Mouse (Mus musculus) spleen, postnatal 10 days (tissue): Measurements from ENCODE around the gene Adamts15.

ENCODE experiments used
- DNase-seq, 2 experiments: peaks; one replicate each; pipeline ENCODE4 v3.0.0; 2021 to 2022; ENCODE audit warnings: low spot score in 2 of 2

Adamts15 gene

DNA sequence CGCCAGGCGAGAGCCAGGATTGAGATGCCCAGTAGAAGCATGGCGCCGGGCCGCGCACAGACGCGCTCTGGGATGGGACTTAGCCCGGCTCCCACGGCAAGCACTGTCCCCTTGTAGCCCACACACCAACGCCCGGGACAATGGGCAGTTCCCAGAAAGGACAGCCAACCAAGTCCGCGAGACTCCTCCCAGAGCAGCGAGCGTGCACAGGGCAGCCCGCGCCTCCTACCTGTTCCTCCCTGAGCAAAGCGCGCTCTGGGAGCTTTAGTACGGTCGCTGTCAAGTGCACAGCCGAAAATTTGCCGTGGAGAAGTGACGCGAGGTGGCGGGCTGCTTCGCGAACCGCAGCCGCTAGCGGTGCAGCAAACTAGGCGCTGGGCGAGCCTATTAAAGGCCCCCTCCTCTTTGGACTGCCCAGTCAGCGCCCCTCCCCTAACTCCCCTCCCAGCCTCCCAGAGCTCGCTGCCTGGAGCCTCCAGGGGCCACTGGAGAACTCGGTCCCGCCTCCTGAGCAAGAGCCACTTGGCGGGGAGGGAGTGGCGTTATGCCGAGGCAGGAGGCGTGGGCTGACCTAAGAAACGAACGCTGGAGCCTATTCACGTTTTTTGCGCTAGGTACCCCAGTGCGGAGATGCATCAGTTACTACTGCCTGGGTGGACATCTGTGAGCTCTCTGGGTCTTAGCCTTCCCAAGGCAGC, at the start of gene Adamts15:
Adamts15 (minus strand) TSS at position 256 of the 698 bp plus-strand sequence.
- no peak for DNase-seq

- no peak for DNase-seq
Measured at GRCm38 (mm10) chr9:30971967-30972366, 49.7 kb upstream of the Adamts15 start.

DNA sequence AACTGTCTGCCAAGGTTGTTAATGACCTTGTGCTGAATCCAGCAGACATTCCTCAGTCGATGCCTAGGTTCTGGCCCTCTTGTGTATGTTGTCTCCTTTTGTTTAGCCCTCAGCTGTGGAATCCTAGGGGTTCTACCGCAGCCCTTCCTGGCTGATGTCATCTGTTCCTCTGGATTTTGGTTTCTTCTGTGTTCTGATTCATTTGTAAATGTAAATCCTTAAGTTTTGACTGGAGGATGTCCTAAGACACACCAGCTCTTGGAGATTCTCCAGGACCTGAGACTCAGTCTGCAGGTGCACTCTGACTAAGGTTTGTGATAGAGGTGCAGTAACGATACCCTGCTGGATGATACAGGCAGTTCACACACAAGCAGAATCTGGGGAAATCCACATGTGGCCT, 47.7 kb upstream of the Adamts15 start:
- no peak for DNase-seq

DNA sequence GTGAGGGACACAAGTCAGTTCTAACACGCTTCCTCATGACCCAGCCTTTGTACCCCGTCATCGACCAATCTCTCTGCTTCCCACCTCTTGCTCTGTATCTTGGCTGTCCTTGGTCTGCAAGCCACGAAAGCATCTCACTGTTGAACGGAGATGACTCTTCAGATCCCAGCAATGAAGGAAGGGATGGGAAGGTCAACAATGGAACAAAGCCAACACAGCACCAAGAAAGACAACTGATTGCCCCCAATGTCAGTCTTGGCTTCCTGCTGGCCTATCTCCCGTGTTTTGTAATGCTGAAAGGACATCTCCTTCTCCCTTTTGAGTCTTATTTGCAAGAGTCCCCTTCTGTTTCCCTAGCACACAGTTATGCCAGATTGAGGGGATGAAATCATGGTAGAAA, 45.9 kb upstream of the Adamts15 start:
- no peak for DNase-seq

GRCm38 (mm10) chr9:30966881-30967280, 44.6 kb upstream of the Adamts15 start:
- DNase-seq = no peak

GRCm38 (mm10) chr9:30964685-30965084, 42.4 kb upstream of the Adamts15 start:
- no peak for DNase-seq

DNA sequence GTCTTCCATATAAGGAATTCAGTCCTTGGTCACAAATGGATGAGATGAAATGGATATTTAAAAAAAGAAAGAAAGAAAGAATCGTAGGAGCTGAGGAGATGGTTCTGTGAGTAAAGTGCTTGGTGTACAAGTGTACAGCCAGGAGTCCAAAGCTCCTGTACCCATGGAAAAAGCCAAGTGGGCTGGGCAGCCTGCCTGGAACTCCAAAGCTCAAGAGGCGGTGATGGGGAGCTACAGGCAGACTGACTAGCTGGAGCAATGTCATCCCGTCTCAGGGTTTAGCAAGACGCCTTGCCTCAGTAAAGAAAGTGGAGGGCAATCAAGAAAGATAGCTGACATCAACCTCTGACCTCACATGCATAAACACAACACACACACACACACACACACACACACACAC, 41.5 kb upstream of the Adamts15 start:
- DNase-seq = no peak

- no peak for DNase-seq
Measured at GRCm38 (mm10) chr9:30955246-30955645, 33.0 kb upstream of the Adamts15 start.

GRCm38 (mm10) chr9:30953287-30953686, 31.0 kb upstream of the Adamts15 start:
- no peak for DNase-seq

DNA sequence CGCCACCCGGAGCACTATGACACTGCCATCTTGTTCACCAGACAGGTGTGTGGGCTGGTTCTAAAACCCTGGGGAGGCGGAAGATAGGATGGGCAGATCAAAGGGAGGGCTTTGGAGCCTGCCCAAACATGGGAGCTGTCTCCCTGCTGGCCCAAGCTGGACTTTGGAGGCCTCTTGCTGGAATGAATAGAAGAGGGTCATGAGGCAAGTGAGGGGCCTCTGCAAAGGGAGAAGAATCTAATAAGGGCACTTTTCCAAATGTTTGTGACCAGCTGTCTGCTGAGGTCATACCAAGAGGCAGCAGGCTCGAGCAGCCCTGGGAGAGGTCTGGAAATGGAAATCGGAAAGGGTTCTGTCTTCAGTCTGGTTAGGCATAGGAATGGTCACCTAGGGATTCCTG, 29.2 kb upstream of the Adamts15 start:
- DNase-seq = no peak

DNA sequence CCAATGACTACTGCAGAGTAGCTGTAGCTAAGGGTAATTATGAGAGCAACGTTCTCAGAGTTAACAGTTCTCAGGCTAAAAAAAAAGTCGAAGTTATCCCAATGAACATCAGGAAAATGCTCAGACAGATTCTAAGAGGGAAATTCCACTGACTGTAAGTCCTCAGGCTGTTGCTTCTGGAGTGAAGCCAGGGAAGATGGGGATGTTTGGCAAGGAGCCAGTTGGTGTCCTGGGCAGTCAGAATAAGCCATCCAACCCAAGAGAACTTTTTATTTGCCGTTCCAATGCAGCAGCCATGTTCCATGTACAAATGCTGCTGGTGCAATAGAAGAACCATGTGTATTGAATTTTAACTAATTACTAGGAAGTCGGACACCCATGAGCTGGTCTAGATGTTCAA, 28.3 kb upstream of the Adamts15 start:
- no peak for DNase-seq

DNA sequence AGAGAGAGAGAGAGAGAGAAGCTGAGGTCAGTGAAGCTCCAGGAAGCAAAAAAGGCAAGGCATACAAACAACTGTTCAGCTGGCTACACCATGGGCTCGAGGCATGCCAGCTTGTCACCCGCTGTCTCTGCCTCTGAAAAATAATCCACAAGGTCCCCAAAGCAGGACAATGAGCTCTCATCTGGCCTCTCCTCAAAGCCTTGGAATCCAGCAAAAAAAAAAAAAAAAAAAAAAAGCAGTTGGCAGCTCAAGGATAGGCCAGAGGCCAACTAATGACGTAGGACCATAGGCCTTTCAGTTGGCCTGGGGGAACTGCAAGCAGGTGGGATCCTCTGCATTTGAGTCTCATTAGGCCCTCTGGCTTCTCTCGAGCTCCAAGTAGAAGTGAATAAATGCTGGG, 27.7 kb upstream of the Adamts15 start:
- no peak for DNase-seq

DNA sequence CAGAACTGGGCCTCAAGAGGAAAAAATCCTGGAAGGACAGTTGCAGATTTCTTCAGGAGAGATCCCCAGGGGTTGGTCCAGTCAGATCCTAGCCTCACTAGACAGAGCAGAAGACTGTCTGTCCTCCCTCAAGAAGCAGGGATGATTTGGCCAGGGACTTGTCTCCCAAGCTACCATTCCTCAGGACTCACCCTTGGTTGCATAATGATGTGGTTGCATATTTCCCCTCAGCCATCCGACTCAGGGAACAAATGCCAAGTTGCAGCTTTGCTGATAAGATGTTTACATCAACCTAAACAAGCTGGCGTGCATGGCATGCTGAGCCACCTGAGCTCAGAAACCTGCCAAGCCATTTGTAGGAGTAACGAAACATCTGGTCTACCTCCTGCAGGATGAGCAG, 27.2 kb upstream of the Adamts15 start:
- DNase-seq = no peak

DNA sequence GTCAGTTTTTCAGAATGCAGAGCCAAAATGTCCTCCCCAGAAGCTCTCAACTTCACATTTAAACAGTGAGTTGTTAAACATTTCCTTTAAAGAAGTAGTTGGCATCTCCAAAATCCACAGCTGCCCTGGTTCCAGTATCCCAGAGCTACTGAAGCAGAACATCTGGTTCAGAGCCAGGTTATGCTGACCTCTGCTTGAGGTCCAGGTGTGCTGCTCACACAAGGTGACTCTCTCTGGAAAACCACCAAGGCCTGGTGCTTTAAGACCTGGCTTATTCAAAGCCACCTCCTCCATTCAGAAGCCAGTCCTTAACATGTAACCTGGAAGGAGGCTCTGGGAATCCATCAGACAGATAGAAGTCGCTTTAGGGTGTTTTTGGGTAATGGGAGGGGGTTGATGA, 23.0 kb upstream of the Adamts15 start:
- DNase-seq = no peak

DNA sequence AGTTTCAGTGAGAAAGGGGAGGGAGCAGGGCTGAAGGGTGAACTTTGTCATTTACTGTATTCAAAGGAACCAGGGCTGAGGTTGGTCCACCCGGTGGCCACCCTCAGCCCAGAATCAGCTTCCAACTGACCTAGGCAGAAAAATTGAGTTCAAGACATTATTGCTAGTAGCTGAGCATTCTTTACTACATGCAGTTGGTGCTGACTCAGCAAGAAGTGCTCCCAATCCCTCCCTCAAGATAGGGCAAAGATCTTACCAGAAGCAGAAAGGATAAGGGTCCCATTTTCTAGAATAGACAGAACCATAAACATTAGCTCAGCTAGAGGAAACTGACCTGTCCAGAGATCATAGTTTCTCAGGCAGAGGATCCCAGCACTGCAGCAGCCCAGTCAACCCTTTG, 22.0 kb upstream of the Adamts15 start:
- DNase-seq = no peak

DNA sequence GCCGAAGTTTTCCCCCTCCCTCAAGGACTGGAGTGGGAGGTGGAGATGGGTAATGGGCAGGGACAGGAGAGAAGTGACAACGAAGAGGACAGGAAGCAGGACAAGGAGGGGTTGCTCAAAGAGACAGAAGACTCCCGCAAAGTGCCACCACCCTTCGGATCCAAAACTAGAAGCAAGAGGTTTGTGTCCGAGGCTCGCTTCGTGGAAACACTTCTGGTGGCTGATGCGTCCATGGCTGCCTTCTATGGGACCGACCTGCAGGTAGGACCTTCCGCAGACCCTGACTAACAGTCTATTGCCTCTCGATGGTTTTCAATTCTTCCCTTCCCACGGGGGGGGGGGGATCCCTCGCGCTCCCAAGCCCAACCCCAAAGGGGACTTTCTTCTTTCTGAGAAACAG, 21.1 kb upstream of the Adamts15 start:
- DNase-seq = no peak

DNA sequence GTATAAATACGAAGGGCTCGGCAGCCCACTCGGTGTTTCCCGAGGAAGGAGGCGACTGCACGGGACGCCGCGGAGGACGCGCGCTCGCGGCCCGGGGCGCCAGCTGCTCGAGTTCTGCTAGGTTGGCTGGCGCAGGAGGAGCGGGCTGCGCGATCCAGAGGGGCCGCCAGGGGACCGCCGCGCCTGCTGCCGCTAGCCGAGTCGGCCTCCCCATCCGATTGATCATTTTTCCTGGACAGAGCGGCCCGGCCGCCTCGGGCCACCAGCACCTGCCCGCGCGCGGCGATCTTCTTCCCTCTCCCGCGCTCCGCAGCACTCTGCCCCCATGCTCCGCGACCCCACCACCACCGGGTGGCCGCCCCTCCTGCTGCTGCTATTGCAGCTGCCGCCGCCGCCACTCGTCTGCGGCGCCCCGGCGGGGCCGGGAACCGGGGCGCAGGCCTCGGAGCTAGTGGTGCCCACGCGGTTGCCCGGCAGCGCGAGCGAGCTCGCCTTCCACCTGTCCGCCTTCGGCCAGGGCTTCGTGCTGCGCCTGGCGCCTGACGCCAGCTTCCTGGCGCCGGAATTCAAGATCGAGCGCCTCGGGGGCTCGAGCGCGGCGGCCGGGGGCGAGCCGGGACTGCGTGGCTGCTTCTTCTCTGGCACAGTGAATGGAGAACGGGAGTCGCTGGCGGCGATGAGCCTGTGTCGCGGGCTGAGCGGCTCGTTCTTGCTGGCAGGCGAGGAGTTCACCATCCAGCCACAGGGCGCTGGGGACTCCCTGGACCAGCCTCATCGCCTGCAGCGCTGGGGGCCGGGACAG, 20.5 kb upstream of the Adamts15 start, which contains the start of gene Adamts8:
Adamts8 (plus strand) TSS at position 51 of the 802 bp plus-strand sequence.
- DNase-seq = no peak

DNA sequence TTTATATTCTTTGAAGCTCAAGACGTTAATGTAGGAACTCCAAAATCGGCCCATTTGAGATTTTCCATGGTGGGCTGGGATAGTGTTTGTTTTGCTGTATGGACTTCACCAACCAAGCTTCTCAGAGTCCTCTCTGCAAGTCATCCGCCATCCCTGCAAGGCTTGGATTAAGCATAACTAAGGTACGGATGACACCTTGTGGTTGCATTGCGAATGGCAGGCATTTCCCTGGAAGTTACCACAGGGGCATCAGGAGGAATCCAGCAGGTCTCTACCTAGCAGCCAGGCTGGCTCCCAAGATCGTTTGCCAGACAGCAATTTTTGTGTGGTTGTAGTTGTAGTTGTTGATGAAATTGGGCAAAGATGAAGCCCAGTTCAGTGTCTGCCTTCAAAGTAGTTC, 18.1 kb upstream of the Adamts15 start:
- peak; percentile 36 to 67 for DNase-seq

DNA sequence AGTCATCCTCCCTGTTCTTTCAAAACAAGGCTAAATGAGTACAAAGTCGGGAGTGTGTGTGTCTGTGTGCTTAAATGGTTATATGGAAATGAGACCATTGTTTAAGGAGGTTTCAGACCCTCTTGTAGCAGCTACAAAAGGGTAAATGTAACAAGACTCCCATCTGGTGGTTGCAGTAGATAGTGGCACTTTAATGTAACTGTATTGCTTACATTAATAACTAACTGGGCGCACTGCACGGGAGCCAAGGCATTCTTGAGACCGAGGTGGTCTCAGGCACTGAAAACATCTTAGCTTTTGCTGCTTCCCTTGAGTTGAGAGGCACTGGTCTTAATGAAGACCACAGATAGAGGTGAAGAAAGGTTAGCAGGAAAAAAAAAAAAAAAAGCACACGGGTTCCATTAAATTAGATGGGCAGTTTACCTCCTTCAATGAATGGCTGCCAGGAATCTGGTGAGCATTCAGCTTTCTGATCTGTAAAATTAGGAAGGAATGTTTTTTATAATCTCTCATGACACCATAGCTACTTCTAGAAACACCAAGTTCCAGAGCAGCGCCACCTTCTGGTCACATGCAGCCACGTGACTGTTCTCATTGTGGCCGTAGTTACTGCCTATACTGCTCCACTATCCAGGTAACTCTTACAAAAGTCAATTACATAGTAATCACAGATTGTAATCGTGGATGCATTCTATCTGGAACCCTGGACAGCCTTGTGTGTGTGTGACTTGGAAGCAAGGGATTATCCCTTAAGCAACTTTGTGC, 14.6 kb upstream of the Adamts15 start:
- peak in 1 of 2 experiments; percentile 37 for DNase-seq

DNA sequence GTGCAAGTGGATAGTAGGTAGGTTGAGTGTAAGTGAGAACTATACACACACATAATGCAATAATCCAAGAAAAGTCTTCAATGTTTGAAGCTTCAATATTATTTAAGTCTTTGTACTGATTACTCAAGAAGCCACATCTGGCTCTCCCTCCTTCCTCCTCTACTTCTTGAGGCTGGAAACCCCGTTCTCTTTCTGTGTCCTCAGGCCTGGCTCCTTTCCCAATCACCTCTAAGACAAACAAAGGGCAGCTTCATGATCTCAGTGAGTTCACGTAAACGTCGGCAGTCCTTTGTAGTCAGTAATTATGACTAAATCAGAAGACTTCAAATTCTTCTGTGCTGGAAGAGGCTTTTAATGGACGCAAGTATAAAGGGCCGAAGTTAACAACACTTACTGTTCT, 12.6 kb upstream of the Adamts15 start:
- DNase-seq = no peak

GRCm38 (mm10) chr9:30932346-30932745, 10.1 kb upstream of the Adamts15 start:
- no peak for DNase-seq

- no peak for DNase-seq
Measured at GRCm38 (mm10) chr9:30928759-30929158, 6.5 kb upstream of the Adamts15 start.
